Mouse (Mus musculus): Measurements from ENCODE around the gene Tnfaip1.

The Tnfaip1 gene

DNA sequence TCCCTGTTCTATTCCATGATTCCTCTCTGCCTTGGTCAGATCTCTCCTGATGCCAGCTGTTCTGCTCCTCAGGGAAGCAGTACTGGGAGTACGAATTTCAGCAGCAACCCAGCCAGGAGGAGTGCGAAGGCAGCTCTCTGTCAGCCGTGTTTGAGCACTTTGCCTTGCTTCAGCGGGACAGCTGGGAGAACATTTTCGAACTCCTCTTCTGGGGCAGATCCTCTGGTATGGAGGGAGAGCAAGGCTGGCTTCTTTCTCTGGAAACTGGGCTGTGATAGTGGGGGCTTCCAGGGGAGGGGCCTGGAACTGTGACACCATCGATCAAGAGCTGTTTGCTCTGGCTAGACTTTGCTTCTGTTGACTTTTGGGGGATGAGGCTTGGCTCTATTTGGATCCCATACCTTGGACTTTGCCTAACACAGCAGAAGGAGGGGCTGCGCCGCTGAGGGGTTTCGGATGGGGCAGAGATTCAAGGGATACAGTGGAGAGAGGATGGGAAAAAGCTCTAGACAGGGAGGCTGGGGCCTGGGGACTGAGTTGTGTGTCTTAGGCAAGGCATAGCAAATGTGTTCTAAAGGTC lies 35.4 kb downstream of the Tnfaip1 start:
- no peak for DNase-seq (ENCODE audit: low read depth)

DNA sequence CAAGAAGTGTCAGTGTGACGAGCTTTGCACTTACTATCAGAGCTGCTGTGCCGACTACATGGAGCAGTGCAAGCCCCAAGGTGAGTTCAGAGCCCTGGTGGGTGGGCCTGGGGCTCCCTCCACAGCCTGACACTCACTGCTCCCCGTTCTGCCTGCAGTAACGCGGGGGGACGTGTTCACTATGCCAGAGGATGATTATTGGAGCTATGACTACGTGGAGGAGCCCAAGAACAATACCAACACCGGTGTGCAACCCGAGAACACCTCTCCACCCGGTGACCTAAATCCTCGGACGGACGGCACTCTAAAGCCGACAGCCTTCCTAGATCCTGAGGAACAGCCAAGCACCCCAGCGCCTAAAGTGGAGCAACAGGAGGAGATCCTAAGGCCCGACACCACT lies 36.6 kb downstream of the Tnfaip1 start:
- DNase-seq (ENCODE audit: low read depth) = no peak

DNA sequence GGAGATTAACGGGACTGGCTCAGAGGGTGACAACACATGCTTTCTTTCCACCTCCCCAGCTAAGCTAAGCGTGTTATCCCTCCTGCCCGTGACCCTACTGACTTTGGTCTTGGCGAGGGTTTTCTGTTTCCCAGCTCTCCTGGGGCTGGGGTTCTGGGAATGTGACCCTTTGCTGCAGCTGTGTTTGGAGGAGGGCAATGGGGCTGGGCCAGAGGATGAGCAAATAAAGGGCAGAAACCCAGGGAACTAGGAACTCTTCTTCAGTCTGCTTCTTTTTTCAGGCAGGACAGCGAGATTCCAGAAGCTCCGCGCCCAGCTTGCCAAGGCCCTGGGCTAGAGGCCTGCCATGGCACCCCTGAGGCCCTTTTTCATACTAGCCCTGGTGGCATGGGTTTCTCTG lies 37.1 kb downstream of the Tnfaip1 start, which contains the start of gene Vtn:
Gene Vtn (plus strand): TSS at position 88 of the 400 bp plus-strand sequence.
- DNase-seq (ENCODE audit: low read depth) = no peak

DNA sequence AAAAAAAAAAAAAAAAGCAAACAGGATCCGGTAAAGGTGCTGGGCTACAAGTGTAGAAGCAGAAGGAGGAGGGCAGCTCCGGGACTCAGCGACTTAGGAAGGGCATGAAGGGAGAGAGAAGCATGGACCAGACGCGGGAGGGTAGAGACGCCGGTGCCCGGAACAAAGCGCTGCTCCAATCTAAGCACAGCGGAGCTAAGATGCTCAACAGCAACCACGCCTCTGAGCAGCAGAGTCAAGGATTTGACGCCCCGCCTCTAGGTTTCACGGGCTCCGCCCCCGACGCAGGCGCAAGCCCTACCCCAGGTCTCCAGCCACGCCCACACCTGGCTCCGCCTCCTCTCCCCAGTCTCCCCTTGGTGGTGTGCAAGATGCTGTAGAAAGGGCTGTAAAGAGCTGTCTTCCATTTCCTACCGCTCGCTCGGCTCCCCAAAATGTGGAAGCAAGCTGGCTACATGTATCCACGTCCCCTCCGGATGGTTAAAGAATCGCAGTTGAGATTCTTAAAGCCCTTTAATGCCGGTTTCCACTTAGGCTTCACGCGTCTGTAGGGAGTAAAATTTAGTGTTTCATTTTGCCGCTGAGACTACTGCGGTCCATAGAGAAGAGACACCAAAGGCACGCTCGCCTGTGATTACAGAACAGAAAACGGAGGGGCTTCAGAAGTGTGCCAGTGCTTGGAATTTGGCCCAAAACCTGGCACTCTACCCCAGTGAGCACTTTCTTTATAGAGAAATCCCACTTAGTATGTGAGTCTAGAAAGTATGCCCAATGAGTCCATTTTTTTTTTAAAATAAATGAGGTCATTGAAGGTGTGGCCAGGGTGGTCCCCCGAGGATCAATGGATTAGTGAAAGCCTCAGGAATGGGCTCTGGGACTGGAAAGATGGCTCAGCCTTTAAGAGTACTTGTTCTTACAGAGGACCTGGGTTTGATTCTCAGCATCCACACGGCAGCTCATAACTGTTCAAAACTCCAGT lies 38.3 kb downstream of the Tnfaip1 start, which contains the start of gene Sarm1:
Gene Sarm1 (minus strand): TSS at position 211 of the 979 bp plus-strand sequence.
- DNase-seq (ENCODE audit: low read depth) = no peak

DNA sequence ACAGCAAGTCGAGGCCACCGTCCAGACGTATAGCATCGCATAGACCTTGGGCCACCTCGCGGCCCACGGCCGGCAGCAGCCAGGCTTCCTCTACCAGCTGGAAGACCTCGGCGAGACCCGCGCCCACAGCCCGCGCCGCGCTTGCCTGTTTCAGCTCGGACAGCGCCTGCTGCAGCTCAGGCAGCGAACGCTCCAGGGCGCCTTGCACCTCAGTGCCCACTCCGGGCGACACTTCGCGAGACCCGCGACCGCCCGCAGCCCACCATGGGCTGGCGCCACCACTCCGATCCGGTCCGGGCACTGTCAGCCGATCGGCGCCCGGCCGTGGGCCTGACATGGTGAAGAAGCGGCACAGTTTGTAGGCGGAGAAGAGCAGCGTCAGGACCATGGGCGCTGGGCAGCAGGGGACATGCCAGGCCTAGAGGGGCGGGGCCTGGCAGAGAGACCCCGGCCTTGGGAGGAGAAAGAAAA lies 39.0 kb downstream of the Tnfaip1 start:
- no peak for DNase-seq (ENCODE audit: low read depth)

DNA sequence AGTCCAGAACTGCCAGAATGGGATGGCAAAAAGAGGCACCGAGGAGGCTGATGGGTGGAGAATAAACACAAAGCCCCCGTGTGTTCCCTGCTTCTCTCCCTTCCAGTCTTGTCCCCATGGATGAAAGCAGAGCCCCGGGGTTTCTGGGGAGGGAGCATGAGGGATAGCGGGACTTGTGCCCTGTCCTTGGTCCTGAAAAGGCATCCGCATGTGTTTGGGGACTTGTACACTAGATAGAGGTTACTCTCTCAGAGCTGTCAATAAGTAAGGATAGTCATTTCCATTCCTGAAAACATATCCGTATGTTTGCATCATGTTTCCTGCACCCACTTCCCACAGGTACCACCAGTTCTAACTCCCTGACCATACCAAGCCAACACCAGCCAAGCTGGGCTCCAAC lies 40.2 kb downstream of the Tnfaip1 start:
- DNase-seq (ENCODE audit: low read depth) = peak; percentile 46

DNA sequence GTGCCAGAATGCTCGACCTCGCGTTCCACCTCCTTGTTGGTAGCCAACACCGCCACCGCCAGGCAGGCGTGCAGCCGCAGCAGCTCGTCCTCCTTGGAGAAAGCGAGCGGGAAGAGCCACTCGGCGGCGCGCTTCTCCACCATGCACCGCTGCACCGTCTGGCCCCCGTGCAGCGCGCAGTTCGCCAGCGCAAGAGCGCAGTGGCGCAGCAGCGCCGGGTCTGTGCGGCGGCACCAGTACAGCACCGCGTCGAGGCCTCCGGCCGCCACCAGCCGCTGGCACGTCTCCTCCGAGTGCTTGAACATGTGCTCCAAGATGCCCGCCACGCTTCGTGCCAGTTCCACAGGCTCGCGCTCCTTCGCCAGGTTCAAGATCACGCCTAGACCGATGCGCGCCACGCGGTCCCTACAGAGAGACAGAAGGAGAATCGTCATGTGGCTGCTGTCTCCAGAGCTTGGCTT lies 45.3 kb downstream of the Tnfaip1 start:
- DNase-seq (ENCODE audit: low read depth) = no peak

DNA sequence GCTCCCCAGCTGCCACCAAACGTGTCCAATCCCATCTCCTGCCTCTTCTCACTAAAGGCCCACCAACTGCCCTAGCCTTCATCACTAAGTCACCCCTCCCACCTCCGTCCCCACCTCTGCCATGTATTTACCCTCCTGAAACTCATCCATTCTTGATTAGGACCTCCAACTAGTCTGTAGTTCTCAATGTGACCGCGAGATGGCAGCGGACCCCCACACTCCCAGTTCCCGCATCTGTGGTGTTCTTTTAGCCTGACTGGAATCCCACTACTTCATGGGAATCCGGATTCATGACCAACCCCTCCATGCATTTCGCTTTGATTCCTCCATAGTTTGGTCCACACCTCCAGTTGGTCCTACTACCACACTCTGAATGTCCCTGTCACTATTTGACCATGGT lies 48.0 kb downstream of the Tnfaip1 start:
- peak; percentile 57 for DNase-seq (ENCODE audit: low read depth)

DNA sequence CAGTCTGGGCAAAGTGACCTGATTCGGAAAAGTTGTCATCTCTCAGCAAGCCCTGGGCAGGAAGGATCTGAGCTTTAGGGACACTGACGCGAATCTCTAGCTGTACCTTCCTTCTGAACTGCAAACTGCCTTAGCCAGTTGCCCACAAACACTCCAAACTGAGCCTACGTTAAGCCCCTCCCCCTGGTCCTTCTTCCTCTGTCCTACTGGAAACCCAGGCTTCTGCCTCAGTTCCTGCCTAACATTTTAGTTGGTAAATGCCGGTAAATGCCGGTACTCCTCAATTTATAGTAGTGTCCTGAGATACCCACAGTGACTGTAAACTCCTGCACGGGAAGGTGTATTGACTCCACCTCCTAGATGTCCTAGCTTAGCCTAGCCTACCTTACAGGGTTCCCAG lies 52.5 kb downstream of the Tnfaip1 start:
- DNase-seq (ENCODE audit: low read depth) = no peak

DNA sequence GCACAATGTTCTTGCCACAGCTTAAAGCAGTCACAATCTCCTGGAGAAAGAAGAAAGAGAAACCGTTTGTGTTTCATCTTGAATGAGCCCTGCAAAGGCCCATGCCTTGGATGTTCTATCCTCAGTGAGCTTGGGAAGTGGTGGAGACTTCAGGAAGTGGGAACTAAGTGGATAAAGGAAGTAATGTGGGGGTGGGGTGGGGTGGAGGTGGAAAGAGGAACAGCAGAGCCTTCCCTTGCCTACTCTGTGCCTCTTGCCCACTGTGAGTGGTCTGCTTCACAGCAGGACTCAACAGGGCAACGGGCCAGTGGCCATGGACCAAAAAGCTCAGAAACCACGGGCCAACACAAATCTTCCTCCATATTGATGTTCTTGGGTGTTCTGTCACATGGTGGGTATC lies 60.8 kb downstream of the Tnfaip1 start:
- no peak for DNase-seq (ENCODE audit: low read depth)
